Mouse (Mus musculus): ENCODE data around the gene Apol9a. TPM values are rescaled to one million over a fixed set of nuclear protein-coding genes. Genes with fewer than 3 reads are reported as not detected.
"Not testable (repeated sequence)": the region's sequence is repeated elsewhere in the genome, so short reads cannot be mapped to it uniquely, and the experiment has no call there.

Gene Apol9a
- polyA plus RNA-seq, 1 experiment from 2014 or later, result 0.33 TPM

- H3K4me1 ChIP-seq (replicated peaks; ENCODE audit: insufficient read depth, low read length); DNase-seq (ENCODE audit: low spot score); H3K4me2 ChIP-seq (ENCODE audit: low read length); H3K27ac ChIP-seq; H3K27me3 ChIP-seq (ENCODE audit: insufficient read depth, low read length); H3K9me3 ChIP-seq (replicated peaks; ENCODE audit: low read length); H3K9ac ChIP-seq (ENCODE audit: low read depth, low read length); H3K36me3 ChIP-seq (ENCODE audit: insufficient read depth, low read length); H3K4me3 ChIP-seq (replicated peaks; ENCODE audit: low read depth, low read length); ATAC-seq (replicated peaks; ENCODE audit: low FRiP score, low read depth): not testable (repeated sequence)
- 71% methylated on average over 2 of the region's 2 CpGs for WGBS
Measured at GRCm38 (mm10) chr15:77415653-77416052, 4.7 kb upstream of the Apol9a start.

GRCm38 (mm10) chr15:77412695-77413094, 1.8 kb upstream of the Apol9a start:
- not testable (repeated sequence) for H3K36me3 ChIP-seq (ENCODE audit: insufficient read depth, low read length); H3K9ac ChIP-seq (ENCODE audit: low read depth, low read length); H3K4me3 ChIP-seq (replicated peaks; ENCODE audit: low read depth, low read length); H3K4me2 ChIP-seq (ENCODE audit: low read length); H3K4me1 ChIP-seq (replicated peaks; ENCODE audit: insufficient read depth, low read length); H3K27me3 ChIP-seq (ENCODE audit: insufficient read depth, low read length); H3K9me3 ChIP-seq (replicated peaks; ENCODE audit: low read length); ATAC-seq (replicated peaks; ENCODE audit: low FRiP score, low read depth); H3K27ac ChIP-seq
- peak; percentile 56; the same call in 1 of the 2 replicates for TF ChIP-seq CTCF (IDR thresholded peaks at IDR 0.05; ENCODE audit: low read depth)
- WGBS, result 22% methylated on average over 4 of the region's 4 CpGs
- DNase-seq (ENCODE audit: low spot score), result peak; percentile 3

- not testable (repeated sequence) for H3K9ac ChIP-seq (ENCODE audit: low read depth, low read length); H3K36me3 ChIP-seq (ENCODE audit: insufficient read depth, low read length); H3K4me1 ChIP-seq (replicated peaks; ENCODE audit: insufficient read depth, low read length); DNase-seq (ENCODE audit: low spot score); H3K9me3 ChIP-seq (replicated peaks; ENCODE audit: low read length); H3K27me3 ChIP-seq (ENCODE audit: insufficient read depth, low read length); H3K4me3 ChIP-seq (replicated peaks; ENCODE audit: low read depth, low read length); H3K27ac ChIP-seq; H3K4me2 ChIP-seq (ENCODE audit: low read length); ATAC-seq (replicated peaks; ENCODE audit: low FRiP score, low read depth)
- WGBS, result 67% methylated on average over 10 of the region's 10 CpGs
Measured at GRCm38 (mm10) chr15:77406370-77406769, 4.6 kb downstream of the Apol9a start.

- H3K27ac ChIP-seq; H3K36me3 ChIP-seq (ENCODE audit: insufficient read depth, low read length); H3K27me3 ChIP-seq (ENCODE audit: insufficient read depth, low read length); H3K4me1 ChIP-seq (replicated peaks; ENCODE audit: insufficient read depth, low read length); H3K9ac ChIP-seq (ENCODE audit: low read depth, low read length); ATAC-seq (replicated peaks; ENCODE audit: low FRiP score, low read depth); H3K9me3 ChIP-seq (replicated peaks; ENCODE audit: low read length); H3K4me3 ChIP-seq (replicated peaks; ENCODE audit: low read depth, low read length); H3K4me2 ChIP-seq (ENCODE audit: low read length): not testable (repeated sequence)
- TF ChIP-seq CTCF (IDR thresholded peaks at IDR 0.05; ENCODE audit: low read depth), result peak; percentile 59
- peak; percentile 10 for DNase-seq (ENCODE audit: low spot score)
- WGBS, result 64% methylated on average over 9 of the region's 9 CpGs
Measured at GRCm38 (mm10) chr15:77399027-77399426, 11.9 kb downstream of the Apol9a start, which contains the start of gene Apol7a. TSS of gene Apol7a (minus strand) at chr15:77399110.

- not testable (repeated sequence) for H3K4me3 ChIP-seq (replicated peaks; ENCODE audit: low read depth, low read length); H3K4me1 ChIP-seq (replicated peaks; ENCODE audit: insufficient read depth, low read length); DNase-seq (ENCODE audit: low spot score); H3K27ac ChIP-seq; H3K9ac ChIP-seq (ENCODE audit: low read depth, low read length); H3K27me3 ChIP-seq (ENCODE audit: insufficient read depth, low read length); H3K9me3 ChIP-seq (replicated peaks; ENCODE audit: low read length); H3K4me2 ChIP-seq (ENCODE audit: low read length); H3K36me3 ChIP-seq (ENCODE audit: insufficient read depth, low read length); ATAC-seq (replicated peaks; ENCODE audit: low FRiP score, low read depth)
- WGBS, result 59% methylated on average over 11 of the region's 11 CpGs
Measured at GRCm38 (mm10) chr15:77397450-77398132, 13.3 kb downstream of the Apol9a start.

GRCm38 (mm10) chr15:77393832-77394231, 17.1 kb downstream of the Apol9a start:
- H3K4me1 ChIP-seq (replicated peaks; ENCODE audit: insufficient read depth, low read length); H3K4me2 ChIP-seq (ENCODE audit: low read length); H3K4me3 ChIP-seq (replicated peaks; ENCODE audit: low read depth, low read length); H3K27ac ChIP-seq; DNase-seq (ENCODE audit: low spot score); H3K36me3 ChIP-seq (ENCODE audit: insufficient read depth, low read length); ATAC-seq (replicated peaks; ENCODE audit: low FRiP score, low read depth); H3K9ac ChIP-seq (ENCODE audit: low read depth, low read length); H3K9me3 ChIP-seq (replicated peaks; ENCODE audit: low read length); H3K27me3 ChIP-seq (ENCODE audit: insufficient read depth, low read length): not testable (repeated sequence)
- WGBS, result 62% methylated on average over 3 of the region's 3 CpGs

GRCm38 (mm10) chr15:77387462-77387861, 23.5 kb downstream of the Apol9a start:
- no peak for ATAC-seq (replicated peaks; ENCODE audit: low FRiP score, low read depth)
- TF ChIP-seq CTCF (IDR thresholded peaks at IDR 0.05; ENCODE audit: low read depth), result no peak

More at GRCm38 (mm10) chr15:77387462-77387861, 23.5 kb downstream of the Apol9a start:
- no peak overlapping the region for H3K4me2 ChIP-seq (ENCODE audit: low read length)
- H3K4me3 ChIP-seq (replicated peaks; ENCODE audit: low read depth, low read length), result no peak overlapping the region
- H3K27me3 ChIP-seq (ENCODE audit: insufficient read depth, low read length), result no peaks in the 10 kb centered on the region
- DNase-seq (ENCODE audit: low spot score), result no peak
- H3K9me3 ChIP-seq (replicated peaks; ENCODE audit: low read length), result no peaks in the 10 kb centered on the region
- WGBS, result 79% methylated on average over 2 of the region's 2 CpGs
- no peak overlapping the region for H3K9ac ChIP-seq (ENCODE audit: low read depth, low read length)
- no peaks in the 10 kb centered on the region for H3K36me3 ChIP-seq (ENCODE audit: insufficient read depth, low read length)
- no peaks in the 10 kb centered on the region for H3K4me1 ChIP-seq (replicated peaks; ENCODE audit: insufficient read depth, low read length)
- no peak overlapping the region for H3K27ac ChIP-seq
